Mouse (Mus musculus) intestine, embryonic 14.5 days (tissue): Measurements from ENCODE around the gene Ppp1r2. TPM values are rescaled to one million over a fixed set of nuclear protein-coding genes. Genes with fewer than 3 reads are reported as not detected.

Experiments
- ATAC-seq: fragments of 200-750 bp; cut with Nextera tagmentation; replicated peaks from 2 replicates; pipeline ENCODE4 v1.8.0; 2017; ENCODE audit warnings: low read depth, moderate number of reproducible peaks, moderate TSS enrichment, moderate library complexity; ENCODE audit not compliant: low FRiP score, low TSS enrichment
- DNase-seq: peaks from one replicate; pipeline ENCODE4 v3.0.0-alpha.2; 2018; ENCODE audit warnings: low spot score
- H3K27ac ChIP-seq: fragments of 300-500 bp; sonication (generic); 2 replicates; pipeline ENCODE4 v1.5.1; 2014; ENCODE audit warnings: low read depth, mild to moderate bottlenecking, control low read depth
- H3K27me3 ChIP-seq: fragments of 300-500 bp; sonication (generic); replicated peaks from 2 replicates; pipeline ENCODE4 v1.6.1; 2014; ENCODE audit warnings: low read length, control low read depth; ENCODE audit not compliant: control insufficient read depth, insufficient read depth
- H3K36me3 ChIP-seq: fragments of 300-500 bp; sonication (generic); 2 replicates; pipeline ENCODE4 v1.6.1; 2014; ENCODE audit warnings: low read length, control low read depth; ENCODE audit not compliant: control insufficient read depth, insufficient read depth
- H3K4me1 ChIP-seq: fragments of 300-500 bp; sonication (generic); replicated peaks from 2 replicates; pipeline ENCODE4 v1.6.1; 2014; ENCODE audit warnings: low read length, control low read depth, mixed read lengths; ENCODE audit not compliant: control insufficient read depth, insufficient read depth
- H3K4me2 ChIP-seq: fragments of 300-500 bp; sonication (generic); 2 replicates; pipeline ENCODE4 v1.6.1; 2014; ENCODE audit warnings: low read length
- H3K4me3 ChIP-seq: fragments of 300-500 bp; sonication (generic); 2 replicates; pipeline ENCODE4 v1.5.1; 2014; ENCODE audit warnings: low read depth, low read length, control low read depth, mixed read lengths
- H3K9ac ChIP-seq: fragments of 300-500 bp; sonication (generic); 2 replicates; pipeline ENCODE4 v1.6.1; 2014; ENCODE audit warnings: mild to moderate bottlenecking, low read length
- H3K9me3 ChIP-seq: fragments of 300-500 bp; sonication (generic); 2 replicates; pipeline ENCODE4 v1.6.1; 2016; ENCODE audit warnings: low read length, control low read depth; ENCODE audit not compliant: control insufficient read depth
- WGBS: fragments of 180-500 bp; shearing (Covaris S2); extraction: QIAGEN DNeasy Blood & Tissue Kit; methylation state at CpG from one replicate; pipeline ENCODE4 v1.1.7; 2014; 5-methylcytosine and 5-hydroxymethylcytosine counted together
- polyA plus RNA-seq: library from polyadenylated mRNA; unstranded; fragments of >200 nt; fragmentation: Nextera tagmentation; extraction: Ambion mirVana; gene quantifications from 2 replicates; pipeline ENCODE4 v1.2.1, GENCODE M21; 2014

The Ppp1r2 gene
- polyA plus RNA-seq, 1 experiment from 2014 or later: 85.2 TPM

DNA sequence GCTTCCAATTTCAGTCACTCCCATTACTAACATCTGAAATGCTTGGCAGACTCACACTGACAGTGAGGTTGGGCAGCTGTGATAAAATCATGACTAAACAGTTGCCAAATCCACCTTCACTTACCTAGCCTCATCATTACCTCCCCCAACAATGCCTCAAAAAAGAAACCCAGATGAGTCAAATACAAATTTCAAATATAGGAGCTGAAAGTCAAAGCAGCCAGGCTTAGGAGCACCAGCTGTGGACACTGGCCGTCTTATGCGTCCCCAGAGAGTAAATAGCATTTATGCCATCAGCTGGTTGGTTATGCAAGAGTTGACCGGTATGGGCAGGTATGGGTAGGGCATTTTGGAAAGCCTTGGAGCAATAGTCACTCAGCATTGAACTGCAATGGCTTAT lies 25.7 kb downstream of the Ppp1r2 start:
- WGBS: 85% methylated on average over 3 of the region's 3 CpGs
- Histone ChIP-seq H3K27ac (no peak overlapping the region), H3K9ac (no peak overlapping the region), H3K9me3 (no peaks in the 10 kb centered on the region), H3K4me1 (no peaks in the 10 kb centered on the region), H3K36me3 (peaks cover 19% of the 10 kb centered on the region), H3K4me3 (no peak overlapping the region), H3K4me2 (no peak overlapping the region), H3K27me3 (no peaks in the 10 kb centered on the region)
- ATAC-seq (no peak), DNase-seq (no peak)

DNA sequence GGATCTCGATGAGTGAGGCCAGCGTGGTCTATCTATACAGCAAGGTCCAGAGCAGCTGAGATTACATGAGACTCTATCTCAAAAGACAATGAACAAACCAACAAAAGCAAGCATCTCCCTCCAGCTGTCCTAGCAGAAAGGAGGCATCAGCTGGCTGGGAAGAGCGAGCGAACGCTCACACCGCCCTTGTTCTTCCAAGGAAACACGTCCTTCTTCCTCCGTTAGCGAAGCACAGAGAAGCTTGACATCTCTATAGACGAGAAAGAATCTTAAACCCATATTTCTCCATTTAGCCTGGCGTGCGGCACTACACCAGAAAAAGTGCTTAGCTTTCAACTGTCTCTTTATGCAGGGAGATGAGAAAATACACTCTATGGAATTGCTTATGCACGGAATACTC lies 26.4 kb downstream of the Ppp1r2 start:
- 89% methylated on average over 13 of the region's 13 CpGs for WGBS

DNA sequence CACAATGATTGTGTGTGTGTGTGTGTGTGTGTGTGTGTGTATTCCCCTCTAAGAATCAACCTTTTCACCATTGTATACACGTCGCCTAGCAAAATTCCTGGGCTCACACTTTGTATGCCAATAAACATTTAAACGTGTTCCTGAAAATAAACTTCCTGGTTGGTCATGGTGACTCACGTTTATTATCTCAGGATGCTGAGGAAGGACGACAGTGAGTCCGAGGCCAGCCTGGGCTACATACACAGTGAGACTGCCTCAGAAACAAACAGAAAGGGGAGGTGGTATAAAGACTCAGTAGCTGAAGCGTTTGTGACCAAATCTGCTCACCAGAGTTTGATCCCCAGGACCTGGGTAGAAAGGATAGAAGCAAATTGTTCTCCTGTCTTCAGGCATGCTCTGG lies 27.6 kb downstream of the Ppp1r2 start:
- 69% methylated on average over 7 of the region's 7 CpGs for WGBS
- Histone ChIP-seq H3K9me3 (no peaks in the 10 kb centered on the region), H3K4me2 (no peak overlapping the region), H3K27me3 (no peaks in the 10 kb centered on the region), H3K36me3 (peaks cover 13% of the 10 kb centered on the region), H3K4me1 (no peaks in the 10 kb centered on the region), H3K9ac (no peak overlapping the region), H3K4me3 (no peak overlapping the region), H3K27ac (no peak overlapping the region)
- ATAC-seq (no peak), DNase-seq (no peak)

More for the DNA sequence above, 26.4 kb downstream of the Ppp1r2 start:
- no peak overlapping the region for H3K4me3 ChIP-seq
- no peak overlapping the region for H3K9ac ChIP-seq
- H3K4me1 ChIP-seq: no peaks in the 10 kb centered on the region
- H3K27ac ChIP-seq: no peak overlapping the region
- H3K4me2 ChIP-seq: no peak overlapping the region
- no peak for DNase-seq
- H3K9me3 ChIP-seq: no peaks in the 10 kb centered on the region
- peaks cover 19% of the 10 kb centered on the region for H3K36me3 ChIP-seq
- ATAC-seq: no peak
- H3K27me3 ChIP-seq: no peaks in the 10 kb centered on the region

DNA sequence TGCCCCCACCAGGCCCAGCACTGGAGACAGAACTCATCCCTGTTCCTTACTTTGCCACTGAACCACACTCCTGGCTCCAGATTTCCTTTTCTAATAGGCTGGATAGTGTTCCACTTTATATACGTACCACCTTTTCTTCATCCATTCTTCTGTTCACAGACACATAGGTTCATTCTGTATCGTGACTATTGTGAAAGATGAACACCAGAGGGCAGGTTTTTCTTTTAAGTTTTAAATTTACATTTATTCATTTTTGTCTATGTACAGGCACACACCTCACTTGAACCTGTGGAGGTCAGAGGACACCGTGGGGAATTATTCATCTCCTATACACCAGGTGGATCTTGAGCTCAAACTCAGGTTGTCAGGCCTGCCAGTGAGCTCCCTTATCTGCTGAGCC lies 31.0 kb downstream of the Ppp1r2 start:
- H3K9me3 ChIP-seq: no peaks in the 10 kb centered on the region
- H3K4me3 ChIP-seq: no peak overlapping the region
- no peaks in the 10 kb centered on the region for H3K27me3 ChIP-seq
- ATAC-seq: no peak
- 72% methylated on average over 3 of the region's 3 CpGs for WGBS
- no peaks in the 10 kb centered on the region for H3K36me3 ChIP-seq
- no peak for DNase-seq
- no peak overlapping the region for H3K4me2 ChIP-seq
- no peak overlapping the region for H3K9ac ChIP-seq
- H3K4me1 ChIP-seq: no peaks in the 10 kb centered on the region
- no peak overlapping the region for H3K27ac ChIP-seq

DNA sequence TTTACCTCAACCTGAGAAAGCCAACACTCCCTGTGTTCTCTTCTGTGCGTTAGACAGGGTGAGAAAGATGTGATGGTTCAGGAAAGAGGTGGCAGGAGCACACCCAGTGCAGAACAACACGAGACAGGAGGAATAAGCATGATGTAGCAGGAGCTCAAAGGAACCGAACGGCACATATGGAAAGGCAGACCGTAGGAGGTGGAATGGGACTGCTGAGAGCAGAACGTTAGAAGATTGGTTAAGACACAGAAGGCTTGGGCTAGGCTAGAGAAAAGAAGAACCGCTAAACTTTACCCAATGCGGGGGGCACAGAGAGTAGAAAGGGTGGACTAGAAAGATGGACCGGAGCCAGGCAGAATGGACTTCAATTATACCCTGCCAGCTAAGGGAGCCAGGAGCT lies 33.6 kb downstream of the Ppp1r2 start:
- WGBS: 86% methylated on average over 9 of the region's 9 CpGs
- Histone ChIP-seq H3K27ac (no peak overlapping the region), H3K9ac (no peak overlapping the region), H3K4me1 (no peaks in the 10 kb centered on the region), H3K36me3 (no peaks in the 10 kb centered on the region), H3K4me2 (no peak overlapping the region), H3K9me3 (no peaks in the 10 kb centered on the region), H3K4me3 (no peak overlapping the region), H3K27me3 (no peaks in the 10 kb centered on the region)
- no peak for ATAC-seq
- DNase-seq: no peak

DNA sequence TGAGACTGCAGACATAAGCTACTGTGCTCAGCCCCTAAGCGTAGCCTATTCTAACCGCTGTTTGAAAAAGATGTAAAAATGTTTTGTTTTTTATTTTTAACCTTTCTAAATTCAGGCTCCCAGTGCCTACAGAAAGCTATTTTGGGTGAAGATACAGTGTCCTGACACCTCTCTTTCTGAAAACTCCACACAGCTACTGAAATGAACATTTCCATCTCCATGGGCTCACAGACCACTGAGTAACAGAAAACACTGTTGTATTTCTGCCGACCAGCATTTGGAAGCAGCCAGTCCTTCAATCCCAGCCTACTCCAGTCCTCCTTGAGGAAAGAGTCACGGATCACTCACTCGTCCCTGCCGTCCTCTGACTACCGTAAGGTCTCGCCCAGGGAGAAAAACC lies 34.5 kb downstream of the Ppp1r2 start:
- Histone ChIP-seq H3K4me1 (no peaks in the 10 kb centered on the region), H3K4me2 (no peak overlapping the region), H3K27ac (no peak overlapping the region), H3K27me3 (no peaks in the 10 kb centered on the region), H3K36me3 (no peaks in the 10 kb centered on the region), H3K9ac (no peak overlapping the region), H3K9me3 (no peaks in the 10 kb centered on the region), H3K4me3 (no peak overlapping the region)
- DNase-seq (no peak), ATAC-seq (no peak)
- 91% methylated on average over 8 of the region's 8 CpGs for WGBS

DNA sequence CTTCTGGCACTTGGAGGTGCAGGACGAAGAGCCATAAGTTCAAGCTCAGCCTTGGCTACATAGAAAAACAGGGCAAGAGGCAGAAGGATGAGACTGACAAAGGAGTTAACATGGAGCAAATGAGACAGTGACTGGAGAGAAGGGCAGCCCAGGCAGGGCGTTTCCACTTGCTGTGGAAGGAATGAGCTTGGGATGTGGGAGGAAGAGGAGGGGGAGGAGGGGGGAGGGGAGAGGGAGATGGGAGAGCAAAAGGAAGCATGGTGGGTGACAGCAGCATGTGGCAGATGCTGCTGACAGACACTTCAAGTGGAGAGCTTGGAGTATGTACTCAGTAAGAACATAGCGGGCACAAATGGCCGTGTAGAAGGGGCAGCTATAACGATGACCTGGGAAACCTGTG lies 36.8 kb downstream of the Ppp1r2 start:
- ATAC-seq: no peak
- Histone ChIP-seq H3K9me3 (no peaks in the 10 kb centered on the region), H3K9ac (no peak overlapping the region), H3K4me1 (peaks cover 9% of the 10 kb centered on the region; the same call in 1 of the 2 replicates), H3K4me3 (no peak overlapping the region), H3K36me3 (no peaks in the 10 kb centered on the region), H3K27ac (no peak overlapping the region), H3K4me2 (no peak overlapping the region), H3K27me3 (no peaks in the 10 kb centered on the region)
- 74% methylated on average over 5 of the region's 5 CpGs for WGBS
- no peak for DNase-seq

DNA sequence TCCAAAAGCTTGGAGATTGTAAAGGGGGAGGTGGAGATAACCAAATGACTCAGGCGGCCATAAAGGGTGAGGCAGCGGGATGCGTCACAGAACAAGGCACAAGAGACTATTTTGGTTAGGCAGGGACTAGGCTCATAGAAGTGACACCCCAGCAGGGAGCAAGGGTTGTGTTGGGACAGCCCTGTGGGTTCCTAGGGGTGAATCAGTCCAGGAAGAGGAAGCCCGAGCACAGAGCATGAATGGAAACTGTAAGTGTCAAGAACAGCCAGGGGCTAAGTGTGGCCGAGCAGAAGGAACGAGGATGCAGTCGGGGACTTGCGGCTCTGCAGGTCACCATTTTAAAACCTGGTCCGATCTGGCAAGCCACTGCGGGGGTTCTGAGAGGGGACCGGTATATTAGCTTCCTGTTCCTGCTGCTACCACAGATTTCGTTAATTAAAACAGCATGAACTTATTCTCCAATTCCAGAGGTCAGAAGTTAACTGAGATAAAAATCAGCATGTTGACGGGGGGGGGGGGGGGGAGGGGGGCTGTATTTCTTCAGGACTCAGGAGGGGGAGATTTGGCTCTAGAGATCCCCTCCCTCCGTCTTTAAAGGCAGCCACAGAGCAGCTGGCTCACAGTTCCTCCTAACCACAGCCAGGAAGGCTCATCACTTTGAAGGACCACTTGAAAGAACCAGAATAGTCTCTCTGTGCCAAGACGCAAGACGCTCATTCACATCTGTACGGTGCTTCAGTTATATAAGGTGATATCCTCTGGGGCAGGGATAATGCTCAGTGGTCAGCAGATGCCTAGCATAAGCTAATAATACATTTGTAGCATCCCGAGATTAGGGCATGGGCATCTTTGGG lies 39.4 kb downstream of the Ppp1r2 start:
- Histone ChIP-seq H3K4me2 (no peak overlapping the region), H3K36me3 (no peaks in the 10 kb centered on the region), H3K27ac (no peak overlapping the region), H3K4me3 (no peak overlapping the region), H3K9ac (no peak overlapping the region), H3K9me3 (no peaks in the 10 kb centered on the region), H3K4me1 (peaks cover 11% of the 10 kb centered on the region; the same call in 1 of the 2 replicates), H3K27me3 (no peaks in the 10 kb centered on the region)
- DNase-seq: no peak
- WGBS: 30% methylated on average over 17 of the region's 18 CpGs
- no peak; the same call in 1 of the 2 replicates for ATAC-seq
